Mouse (Mus musculus) stomach, postnatal 0 days (tissue): ENCODE measurements around the gene Bhlha9.

ENCODE experiments used
- CTCF ChIP-seq: IDR thresholded peaks from 2 replicates; pipeline ENCODE4 v1.5.1; 2016; ENCODE audit warnings: antibody characterized with exemption, low read depth, mild to moderate bottlenecking, moderate library complexity
- EP300 ChIP-seq: optimal IDR thresholded peaks from 2 replicates; pipeline ENCODE3; 2016; ENCODE audit warnings: antibody characterized with exemption

GRCm38 (mm10) chr11:76695810-76696209 lies 23.5 kb downstream of the Bhlha9 start:
- no peak for TF ChIP-seq CTCF
- TF ChIP-seq EP300: no peak
